Mouse (Mus musculus) brain, embryonic 14.5 days (tissue): ENCODE measurements at regions not wholly inside any gene's neighbourhood (a gene's known extent, or its start where the extent isn't known, plus 50 kb on each side); places are given as distances from the start of the nearest gene placed in this dataset.

Experiments
- CTCF ChIP-seq: fragments of 200-500 bp; IDR thresholded peaks from 2 replicates; pipeline ENCODE4 v1.5.1; 2012; ENCODE audit warnings: inconsistent platforms, mild to moderate bottlenecking, moderate library complexity, borderline replicate concordance; ENCODE audit not compliant: insufficient read depth, insufficient read length; ENCODE audit errors: extremely low read depth
- POLR2A ChIP-seq: fragments of 200-500 bp; IDR thresholded peaks from 2 replicates; pipeline ENCODE4 v1.6.1; 2012; ENCODE audit warnings: mild to moderate bottlenecking, inconsistent platforms, borderline replicate concordance; ENCODE audit not compliant: poor library complexity, insufficient read depth, insufficient read length, severe bottlenecking; ENCODE audit errors: extremely low read depth

- TF ChIP-seq CTCF (no peak), POLR2A (no peak)
These were observed 399.7 kb downstream of the Ptpru start for GRCm38 (mm10) chr4:131438403-131438802.
